Mouse (Mus musculus) inflammation-experienced regulatory T-cells, adult 6 months (primary cell): ENCODE results near the gene Stxbp3. TPM values are rescaled to one million over a fixed set of nuclear protein-coding genes. Genes with fewer than 3 reads are reported as not detected.

Experiments used
- ATAC-seq: one replicate; pipeline ENCODE4 v1.8.0; 2017
- polyA plus RNA-seq, 3 experiments: library from polyadenylated mRNA; unstranded; fragments of 100-300 nt; shearing (Covaris generic); gene quantifications; one replicate each; pipeline ENCODE4 v1.2.1; 2017

Stxbp3 gene
- polyA plus RNA-seq, 3 experiments from 2014 or later, result 72.7 to 91.3 (median 78.2) TPM

GRCm38 (mm10) chr3:108762597-108763111 is 77.7 kb downstream of the Stxbp3 start:
- no peak for ATAC-seq

GRCm38 (mm10) chr3:108759566-108760420 is 80.5 kb downstream of the Stxbp3 start:
- no peak for ATAC-seq

GRCm38 (mm10) chr3:108757570-108757969 is 82.8 kb downstream of the Stxbp3 start:
- ATAC-seq, result no peak

- no peak for ATAC-seq
These were observed 84.2 kb downstream of the Stxbp3 start for GRCm38 (mm10) chr3:108756131-108756530.

GRCm38 (mm10) chr3:108755542-108755941 is 84.8 kb downstream of the Stxbp3 start:
- ATAC-seq, result no peak

- ATAC-seq, result no peak
These were observed 85.8 kb downstream of the Stxbp3 start for GRCm38 (mm10) chr3:108754541-108754940.

- ATAC-seq, result no peak
These were observed 88.6 kb downstream of the Stxbp3 start for GRCm38 (mm10) chr3:108751691-108752090.

GRCm38 (mm10) chr3:108751061-108751460 is 89.3 kb downstream of the Stxbp3 start:
- ATAC-seq, result no peak

- no peak for ATAC-seq
These were observed 96.3 kb downstream of the Stxbp3 start for GRCm38 (mm10) chr3:108744060-108744459.

Other genes with a start within 250 kb of the Stxbp3 start
- gene Wdr47, start 249.2 kb downstream of the Stxbp3 start, polyA plus RNA-seq, result 1 to 10 TPM; 5.2 to 8.4 (median 8.2) TPM
- gene Clcc1, start 186.6 kb downstream of the Stxbp3 start, polyA plus RNA-seq, result 10 to 100 TPM; 73.8 to 83.8 (median 74.3) TPM
- 10 to 100 TPM in 1 of 3 experiments, 1 to 10 TPM in 2; 2.0 to 11.4 (median 6.5) TPM for gene Gpsm2, start 118.2 kb downstream of the Stxbp3 start, polyA plus RNA-seq
- not detected for gene Aknad1, start 100.9 kb downstream of the Stxbp3 start, polyA plus RNA-seq
- gene Fndc7, start 49.5 kb upstream of the Stxbp3 start, polyA plus RNA-seq, result under 1 TPM in 1 of 3 experiments, not detected in 2; 0.21 TPM
- gene Prpf38b, start 71.2 kb upstream of the Stxbp3 start, polyA plus RNA-seq, result 100 to 1,000 TPM in 2 of 3 experiments, 10 to 100 TPM in 1; 89.4 to 147 (median 131) TPM
- gene Henmt1, start 99.3 kb upstream of the Stxbp3 start, polyA plus RNA-seq, result under 1 TPM in 1 of 3 experiments, not detected in 2; 0.60 TPM
- gene Gm9857, start 99.9 kb upstream of the Stxbp3 start, polyA plus RNA-seq, result not detected
- 1 to 10 TPM in 2 of 3 experiments, under 1 TPM in 1; 0.82 to 4.4 (median 2.2) TPM for gene Fam102b, start 187.1 kb upstream of the Stxbp3 start, polyA plus RNA-seq
- not detected for gene Slc25a54, start 239.9 kb upstream of the Stxbp3 start, polyA plus RNA-seq